In the genomic region with DNA sequence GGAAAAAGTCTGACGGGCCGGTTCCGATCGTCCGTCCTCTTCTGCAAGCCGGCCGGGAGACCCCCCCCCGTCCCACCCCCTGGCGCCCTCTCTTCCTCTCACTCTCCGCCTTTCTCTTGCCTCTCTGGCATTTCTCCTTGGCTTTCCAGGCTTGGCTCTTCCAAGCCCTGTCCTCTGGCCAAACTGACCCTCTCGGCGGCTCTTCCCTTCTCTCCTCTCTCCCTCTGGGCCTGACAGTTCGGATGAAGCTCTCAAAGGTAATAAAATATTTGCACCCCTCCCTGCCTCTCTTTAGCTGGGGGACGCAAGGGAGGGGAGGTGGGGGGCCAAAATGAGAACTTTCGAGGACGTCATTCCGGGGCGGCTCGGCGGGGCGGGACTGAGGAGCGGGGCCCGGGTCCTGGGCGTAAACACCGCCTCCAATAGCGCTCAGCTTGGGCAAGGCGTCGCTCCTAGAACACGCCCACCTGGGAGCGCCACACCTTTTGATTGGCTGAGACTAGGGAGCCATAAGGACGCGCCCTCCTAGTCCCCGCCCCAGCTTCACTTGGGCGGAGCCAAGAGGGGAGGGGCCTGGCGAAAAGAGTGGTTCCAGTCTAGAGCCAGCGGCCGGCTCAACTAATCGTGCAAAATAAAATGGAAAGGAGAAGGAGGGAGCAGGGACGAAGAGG, we compare ENCODE assay signal across 8 mouse cellular contexts. TPM values are rescaled to one million over a fixed set of nuclear protein-coding genes. Genes with fewer than 3 reads are reported as not detected.
DNase-seq lines count a peak whose midpoint lies in the region; ATAC-seq and TF ChIP-seq lines count a peak whose summit lies in the region.
"Had no signal": no experiment of that assay in that cellular context is flagged by ENCODE, and none has a peak within 500 bp of the region (broad histone marks: within the 10 kb centered on the region; RNA-seq: fewer than 3 reads in every experiment).

A gene (minus strand): TSS at position 52 of the 671 bp plus-strand sequence.

- no peaks in the 10 kb centered on the region for H3K36me3 ChIP-seq in intestine, embryonic 16.5 days (ENCODE audit: control insufficient read depth, insufficient read depth, low read length)
- H3K36me3 ChIP-seq in liver, postnatal 0 days (replicated peaks; ENCODE audit: insufficient read depth, low read length) = no peaks in the 10 kb centered on the region
- no peaks in the 10 kb centered on the region for H3K36me3 ChIP-seq in neural tube, embryonic 15.5 days

- TF ChIP-seq EP300 in liver, postnatal 0 days (IDR thresholded peaks at IDR 0.05; ENCODE audit: low read depth) = no peak

- TF ChIP-seq CTCF in liver, postnatal 0 days (IDR thresholded peaks at IDR 0.05; ENCODE audit: low read depth) = no peak

- peak; percentile 46 to 65 for DNase-seq in adrenal gland, adult 18-20 months (ENCODE audit: low spot score in 2 of 2)
- peak; percentile 63 for DNase-seq in c-Kit-positive CD71-positive TER-119-negative erythroid progenitor cells, embryonic 14.5 days (ENCODE audit: low read depth)
- DNase-seq in gastrocnemius, postnatal 14 days = peak; percentile 59
- peak; percentile 75 for DNase-seq in liver, postnatal 0 days
- DNase-seq in natural killer cell, adult 2 months (ENCODE audit: low spot score in 2 of 2) = no peak

- H3K27ac ChIP-seq in intestine, embryonic 16.5 days (ENCODE audit: low read length) = no peak within 1 kb of the TSS
- no peak within 1 kb of the TSS for H3K27ac ChIP-seq in liver, postnatal 0 days (ENCODE audit: low read depth)
- H3K27ac ChIP-seq in neural tube, embryonic 15.5 days (replicated peaks) = peak within 1 kb of the TSS; percentile 72

- WGBS in intestine, embryonic 16.5 days = under 1% methylated on average over 39 of the region's 39 CpGs
- WGBS in liver, postnatal 0 days (ENCODE audit: insufficient replicate concordance) = 1% methylated on average over 38 of the region's 39 CpGs
- whole genome bisulfite sequencing in neural tube, embryonic 15.5 days = under 1% methylated on average over 39 of the region's 39 CpGs

- peak within 1 kb of the TSS; percentile 51; the same call in 1 of the 2 replicates for H3K9ac ChIP-seq in intestine, embryonic 16.5 days (ENCODE audit: low read depth, low read length)
- no peak within 1 kb of the TSS for H3K9ac ChIP-seq in liver, postnatal 0 days (replicated peaks)
- H3K9ac ChIP-seq in neural tube, embryonic 15.5 days (replicated peaks) = peak within 1 kb of the TSS; percentile 41

- H3K4me2 ChIP-seq in intestine, embryonic 16.5 days (ENCODE audit: low read depth, low read length) = peak within 1 kb of the TSS; percentile 68
- H3K4me2 ChIP-seq in liver, postnatal 0 days (ENCODE audit: low read depth, low read length) = peak within 1 kb of the TSS; percentile 65
- peak within 1 kb of the TSS; percentile 51 for H3K4me2 ChIP-seq in neural tube, embryonic 15.5 days

- peaks cover 19% of the 10 kb centered on the region for H3K4me1 ChIP-seq in intestine, embryonic 16.5 days (ENCODE audit: control insufficient read depth, insufficient read depth, low read length)
- H3K4me1 ChIP-seq in liver, postnatal 0 days (ENCODE audit: insufficient read depth) = peaks cover 15% of the 10 kb centered on the region
- peaks cover 24% of the 10 kb centered on the region for H3K4me1 ChIP-seq in neural tube, embryonic 15.5 days

- H3K4me3 ChIP-seq in intestine, embryonic 16.5 days (ENCODE audit: low read length) = peak within 1 kb of the TSS; percentile 47
- peak within 1 kb of the TSS; percentile 38 for H3K4me3 ChIP-seq in liver, postnatal 0 days (ENCODE audit: low read depth, low read length)
- peak within 1 kb of the TSS; percentile 39 for H3K4me3 ChIP-seq in neural tube, embryonic 15.5 days (replicated peaks)

- peaks cover 85% of the 10 kb centered on the region for H3K27me3 ChIP-seq in intestine, embryonic 16.5 days (replicated peaks; ENCODE audit: control insufficient read depth, insufficient read depth, low read length)
- peaks cover 97% of the 10 kb centered on the region for H3K27me3 ChIP-seq in liver, postnatal 0 days (ENCODE audit: insufficient read depth, low read length)
- H3K27me3 ChIP-seq in neural tube, embryonic 15.5 days (replicated peaks) = peaks cover 81% of the 10 kb centered on the region

- intact Hi-C loops in gastrocnemius, postnatal 14 days (cut with DNase I; ENCODE audit: low total_unique reads) = no loop called here

- no peaks in the 10 kb centered on the region for H3K9me3 ChIP-seq in intestine, embryonic 16.5 days (ENCODE audit: control insufficient read depth, low read length)
- H3K9me3 ChIP-seq in liver, postnatal 0 days (ENCODE audit: low read length) = no peaks in the 10 kb centered on the region
- no peaks in the 10 kb centered on the region for H3K9me3 ChIP-seq in neural tube, embryonic 15.5 days (replicated peaks)

- ATAC-seq in intestine, embryonic 16.5 days = peak; percentile 96
- peak; percentile 88 for ATAC-seq in liver, postnatal 0 days
- ATAC-seq in neural tube, embryonic 15.5 days (ENCODE audit: low FRiP score) = peak; percentile 90

RNA-seq across cellular contexts. Expression of the gene that starts here (rescaled TPM):
- not detected for total RNA-seq in adrenal gland, adult 18-20 months (2021)
- not detected for total RNA-seq in gastrocnemius, postnatal 14 days (2021)
- polyA plus RNA-seq in intestine, embryonic 16.5 days (2015; fragmentation: Nextera tagmentation; extraction: Ambion mirVana) = 0.20 and 0.32 TPM in 2 replicates
- polyA plus RNA-seq in liver, postnatal 0 days (2015; fragmentation: Nextera tagmentation; extraction: Ambion mirVana) = not detected in 2 replicates
- polyA plus RNA-seq in neural tube, embryonic 15.5 days (2015; fragmentation: Nextera tagmentation; extraction: Ambion mirVana) = 5.3 and 6.7 TPM in 2 replicates
- total RNA-seq: gastrocnemius, postnatal 4 days had no signal

Comparison
In these comparisons a context has a peak if more than half of its experiments do, and no peak if none do; other contexts are left out.
1. Peak in DNase-seq in adrenal gland, adult 18-20 months; RNA of the gene not detected or under 1 TPM.
2. Peak in DNase-seq in gastrocnemius, postnatal 14 days; RNA of the gene not detected or under 1 TPM.
3. Peak in ATAC-seq, H3K4me3 ChIP-seq, H3K9ac ChIP-seq and H3K4me2 ChIP-seq in intestine, embryonic 16.5 days; RNA of the gene not detected or under 1 TPM.
4. Peak in DNase-seq, ATAC-seq, H3K4me3 ChIP-seq and H3K4me2 ChIP-seq in liver, postnatal 0 days; RNA of the gene not detected or under 1 TPM.